Mouse (Mus musculus): ENCODE results near the gene Gm11492.

- TF ChIP-seq CTCF (IDR thresholded peaks at IDR 0.05; ENCODE audit: low read depth, low read length), result no peak
- no peak for TF ChIP-seq POLR2A (IDR thresholded peaks at IDR 0.05; ENCODE audit: insufficient read depth, low read length)
These were observed 18.5 kb downstream of the Gm11492 start for GRCm38 (mm10) chr11:87584711-87585505.
